Mouse (Mus musculus): ENCODE data around the gene Gdnf.

GRCm38 (mm10) chr15:7835404-7835803 is 24.8 kb downstream of the Gdnf start:
- TF ChIP-seq POLR2A (IDR thresholded peaks at IDR 0.05; ENCODE audit: insufficient read depth, low read length) (no peak), CTCF (IDR thresholded peaks at IDR 0.05; ENCODE audit: low read depth, low read length) (no peak), EP300 (IDR thresholded peaks at IDR 0.05; ENCODE audit: insufficient read depth, low read depth, low read length) (no peak)

Data from ES-Bruce4 (cell line).